Mouse (Mus musculus): ENCODE measurements around the gene Rdh16f2.

DNA sequence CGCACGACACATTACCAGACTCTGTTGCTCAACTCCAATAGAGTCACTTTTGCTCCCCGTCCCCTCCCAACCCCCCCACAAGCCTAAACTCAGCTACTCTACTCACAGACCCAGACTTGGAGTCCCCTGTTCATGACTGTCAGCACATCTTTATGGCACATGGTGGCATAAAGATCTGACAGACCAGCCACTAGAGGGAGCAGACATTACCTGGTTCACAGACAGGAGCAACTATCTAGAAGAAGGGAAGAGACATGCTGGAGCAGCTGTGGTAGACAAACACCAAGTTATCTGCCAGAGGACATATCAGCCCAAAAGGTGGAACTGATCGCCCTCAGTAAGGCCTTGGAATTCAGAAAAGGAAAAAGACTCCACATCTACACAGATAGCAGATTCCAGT is 6.2 kb downstream of the Rdh16f2 start:
- no peak for TF ChIP-seq POLR2A (IDR thresholded peaks at IDR 0.05; ENCODE audit: insufficient read depth, low read length)
- no peak for TF ChIP-seq EP300 (IDR thresholded peaks at IDR 0.05; ENCODE audit: insufficient read depth, low read depth, low read length)
